Mouse (Mus musculus): ENCODE measurements around the gene Olfr794. TPM values are rescaled to one million over a fixed set of nuclear protein-coding genes. Genes with fewer than 3 reads are reported as not detected.

Olfr794 gene
- polyA plus RNA-seq (2014; fragmentation: Nextera tagmentation; extraction: Ambion mirVana), result not detected in 2 replicates

DNA sequence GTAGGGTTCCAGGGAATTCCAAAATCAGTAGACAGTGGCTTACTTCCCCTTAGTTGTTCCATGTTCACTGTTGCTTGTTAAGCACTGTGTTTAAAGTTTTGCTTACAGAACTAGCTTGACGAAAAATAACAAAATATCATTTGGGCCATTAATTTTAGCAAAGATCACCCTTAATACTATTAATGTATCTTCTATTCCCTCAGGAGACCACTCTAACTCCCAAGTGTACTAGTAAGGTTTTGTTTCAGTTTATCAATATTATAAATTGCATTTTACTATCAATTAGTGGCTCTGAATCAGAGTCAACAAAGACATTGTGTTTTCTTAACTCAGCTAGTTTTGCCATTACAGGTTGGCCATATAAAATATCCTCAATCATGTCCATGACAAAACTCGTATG, at the start of gene Olfr794:
Gene Olfr794 (plus strand): TSS at position 301 of the 400 bp plus-strand sequence.
- Histone ChIP-seq H3K27me3 (ENCODE audit: control insufficient read depth, insufficient read depth, low read length) (no peaks in the 10 kb centered on the region), H3K36me3 (ENCODE audit: control insufficient read depth, insufficient read depth, low read length) (no peaks in the 10 kb centered on the region), H3K4me1 (ENCODE audit: control insufficient read depth, insufficient read depth, low read length) (no peaks in the 10 kb centered on the region), H3K9me3 (ENCODE audit: control insufficient read depth, low read depth, low read length) (no peaks in the 10 kb centered on the region), H3K27ac (ENCODE audit: low read length) (no peak within 1 kb of the TSS), H3K4me3 (ENCODE audit: low read depth, low read length) (no peak within 1 kb of the TSS), H3K4me2 (replicated peaks; ENCODE audit: low read depth, low read length) (no peak within 1 kb of the TSS), H3K9ac (replicated peaks; ENCODE audit: low read depth, low read length) (no peak within 1 kb of the TSS)
- no peak for ATAC-seq (ENCODE audit: insufficient number of reproducible peaks, insufficient read depth, low FRiP score, low read depth)
- WGBS, result 63% methylated on average over 2 of the region's 2 CpGs

DNA sequence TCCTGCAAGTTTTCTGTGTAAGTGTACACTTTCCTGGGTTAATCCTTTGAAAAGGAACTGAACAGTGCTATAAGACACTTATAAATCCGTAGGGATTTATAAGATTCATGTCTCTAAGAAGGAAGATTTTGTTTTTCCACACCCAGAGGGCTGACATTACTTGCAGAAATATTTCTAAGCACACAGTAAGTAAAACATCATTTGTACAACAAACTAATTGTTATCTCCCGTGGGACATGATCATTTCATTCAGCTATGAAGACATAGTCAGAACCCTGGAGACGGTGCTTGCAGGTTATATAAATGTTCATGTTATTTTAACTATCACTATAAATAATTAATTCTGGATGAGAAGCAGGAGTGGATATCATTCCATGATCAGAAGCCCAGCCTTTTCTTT, 46.0 kb upstream of the Olfr794 start, which contains the start of gene Olfr791:
Gene Olfr791 (plus strand): TSS at position 301 of the 400 bp plus-strand sequence.
- Histone ChIP-seq H3K4me1 (ENCODE audit: control insufficient read depth, insufficient read depth, low read length) (no peaks in the 10 kb centered on the region), H3K4me2 (replicated peaks; ENCODE audit: low read depth, low read length) (no peak within 1 kb of the TSS), H3K36me3 (ENCODE audit: control insufficient read depth, insufficient read depth, low read length) (no peaks in the 10 kb centered on the region), H3K9ac (replicated peaks; ENCODE audit: low read depth, low read length) (no peak within 1 kb of the TSS), H3K27ac (ENCODE audit: low read length) (no peak within 1 kb of the TSS), H3K9me3 (ENCODE audit: control insufficient read depth, low read depth, low read length) (no peaks in the 10 kb centered on the region), H3K4me3 (ENCODE audit: low read depth, low read length) (no peak within 1 kb of the TSS), H3K27me3 (ENCODE audit: control insufficient read depth, insufficient read depth, low read length) (no peaks in the 10 kb centered on the region)
- no peak for ATAC-seq (ENCODE audit: insufficient number of reproducible peaks, insufficient read depth, low FRiP score, low read depth)
- 67% methylated on average over 3 of the region's 3 CpGs for WGBS

DNA sequence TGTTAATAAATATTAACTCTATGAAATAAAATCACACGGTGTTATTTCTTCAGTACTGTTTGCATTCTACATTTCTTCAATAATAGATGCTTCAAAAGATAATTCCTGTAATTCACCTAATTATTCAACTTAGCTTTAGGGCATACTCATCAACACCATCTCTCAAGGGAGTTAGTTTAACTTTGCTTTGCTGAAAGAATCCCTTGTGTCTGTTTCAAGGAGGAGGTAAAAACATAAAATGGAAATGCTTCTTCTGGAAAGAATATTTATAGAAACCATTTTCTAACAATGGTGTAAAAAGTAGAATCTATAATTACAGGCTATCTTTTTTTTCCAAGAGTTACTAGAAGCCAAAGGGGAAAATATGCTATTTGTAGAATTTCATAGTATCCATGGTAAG, 28.6 kb upstream of the Olfr794 start, which contains the start of gene Olfr792:
Gene Olfr792 (plus strand): TSS at position 301 of the 400 bp plus-strand sequence.
- no peaks in the 10 kb centered on the region for H3K36me3 ChIP-seq (ENCODE audit: control insufficient read depth, insufficient read depth, low read length)
- no peak within 1 kb of the TSS for H3K9ac ChIP-seq (replicated peaks; ENCODE audit: low read depth, low read length)
- no peak within 1 kb of the TSS for H3K4me3 ChIP-seq (ENCODE audit: low read depth, low read length)
- no peak within 1 kb of the TSS for H3K4me2 ChIP-seq (replicated peaks; ENCODE audit: low read depth, low read length)
- ATAC-seq (ENCODE audit: insufficient number of reproducible peaks, insufficient read depth, low FRiP score, low read depth), result no peak
- no peaks in the 10 kb centered on the region for H3K27me3 ChIP-seq (ENCODE audit: control insufficient read depth, insufficient read depth, low read length)
- 76% methylated on average over 1 of the region's 1 CpGs for WGBS
- H3K27ac ChIP-seq (ENCODE audit: low read length), result no peak within 1 kb of the TSS
- no peaks in the 10 kb centered on the region for H3K4me1 ChIP-seq (ENCODE audit: control insufficient read depth, insufficient read depth, low read length)
- H3K9me3 ChIP-seq (ENCODE audit: control insufficient read depth, low read depth, low read length), result no peaks in the 10 kb centered on the region

DNA sequence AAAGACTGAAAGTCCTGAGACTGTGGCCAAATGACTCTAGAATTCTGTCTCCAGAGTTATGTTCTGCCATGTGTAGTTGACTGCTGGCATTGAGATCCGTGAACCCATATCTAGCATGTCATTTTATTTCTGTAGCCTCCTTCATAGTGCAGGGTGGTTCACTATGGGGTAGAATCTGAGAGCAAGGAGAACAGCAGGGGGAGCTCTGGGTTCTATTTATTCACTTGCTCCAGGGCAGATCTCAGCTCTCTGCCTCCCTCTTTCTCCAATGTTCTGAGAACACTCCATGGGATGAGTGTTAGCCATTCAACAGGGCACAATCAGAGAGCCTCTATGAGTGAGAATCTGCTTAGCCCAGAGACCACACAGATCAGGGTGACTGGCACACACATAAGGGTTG, 18.1 kb upstream of the Olfr794 start:
- no peak overlapping the region for H3K9ac ChIP-seq (replicated peaks; ENCODE audit: low read depth, low read length)
- H3K36me3 ChIP-seq (ENCODE audit: control insufficient read depth, insufficient read depth, low read length), result no peaks in the 10 kb centered on the region
- H3K4me2 ChIP-seq (replicated peaks; ENCODE audit: low read depth, low read length), result no peak overlapping the region
- no peak overlapping the region for H3K27ac ChIP-seq (ENCODE audit: low read length)
- no peak overlapping the region for H3K4me3 ChIP-seq (ENCODE audit: low read depth, low read length)
- H3K4me1 ChIP-seq (ENCODE audit: control insufficient read depth, insufficient read depth, low read length), result no peaks in the 10 kb centered on the region
- no peaks in the 10 kb centered on the region for H3K27me3 ChIP-seq (ENCODE audit: control insufficient read depth, insufficient read depth, low read length)
- H3K9me3 ChIP-seq (ENCODE audit: control insufficient read depth, low read depth, low read length), result no peaks in the 10 kb centered on the region; the same call in 1 of the 2 replicates
- no peak for ATAC-seq (ENCODE audit: insufficient number of reproducible peaks, insufficient read depth, low FRiP score, low read depth)
- WGBS, result 54% methylated on average over 1 of the region's 1 CpGs

DNA sequence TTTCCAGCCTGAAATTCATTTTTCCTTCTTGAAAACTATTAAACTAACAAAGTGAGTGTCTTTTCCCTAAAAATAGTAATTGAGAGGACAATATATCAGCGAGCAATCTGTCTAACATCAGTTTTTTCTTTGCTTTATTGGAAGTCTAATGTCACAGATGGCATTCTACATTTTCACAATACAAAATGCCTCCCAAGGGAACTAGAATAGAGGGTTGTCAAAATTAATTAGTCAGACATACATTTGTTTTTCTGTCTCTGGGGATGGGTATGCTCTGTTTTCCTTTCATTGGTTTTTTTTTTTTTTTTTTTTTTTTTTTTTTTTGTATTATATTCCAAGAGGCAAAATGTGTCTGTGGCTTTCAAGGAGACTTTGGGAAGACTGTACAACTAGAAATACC, 9.6 kb downstream of the Olfr794 start:
- no peak for ATAC-seq (ENCODE audit: insufficient number of reproducible peaks, insufficient read depth, low FRiP score, low read depth)
- Histone ChIP-seq H3K27ac (ENCODE audit: low read length) (no peak overlapping the region), H3K4me3 (ENCODE audit: low read depth, low read length) (no peak overlapping the region), H3K9me3 (ENCODE audit: control insufficient read depth, low read depth, low read length) (no peaks in the 10 kb centered on the region), H3K36me3 (ENCODE audit: control insufficient read depth, insufficient read depth, low read length) (no peaks in the 10 kb centered on the region), H3K4me2 (replicated peaks; ENCODE audit: low read depth, low read length) (no peak overlapping the region), H3K27me3 (ENCODE audit: control insufficient read depth, insufficient read depth, low read length) (no peaks in the 10 kb centered on the region), H3K4me1 (ENCODE audit: control insufficient read depth, insufficient read depth, low read length) (no peaks in the 10 kb centered on the region), H3K9ac (replicated peaks; ENCODE audit: low read depth, low read length) (no peak overlapping the region)
- WGBS, result 68% methylated on average over 1 of the region's 1 CpGs

DNA sequence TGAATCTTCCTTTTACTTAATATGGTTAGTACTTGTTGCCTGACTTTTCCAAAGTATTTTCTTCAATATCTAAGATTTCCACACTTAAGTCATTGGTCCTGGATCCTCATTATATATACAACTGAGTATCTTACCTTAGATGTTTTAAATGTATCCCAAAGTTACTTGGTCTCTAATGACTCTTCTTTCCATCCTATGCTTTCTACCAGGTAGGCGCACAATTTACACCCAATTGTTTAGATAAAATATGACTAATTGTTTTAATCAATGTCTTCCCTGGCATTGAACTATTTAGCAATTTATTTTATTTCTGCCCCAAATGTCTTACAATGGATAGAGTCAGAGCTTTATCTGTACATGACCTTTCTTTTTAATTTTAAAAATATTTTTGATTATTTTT, 45.0 kb downstream of the Olfr794 start, which contains the start of gene Olfr796:
Gene Olfr796 (minus strand): TSS at position 101 of the 400 bp plus-strand sequence.
- no peaks in the 10 kb centered on the region for H3K9me3 ChIP-seq (ENCODE audit: control insufficient read depth, low read depth, low read length)
- no peaks in the 10 kb centered on the region for H3K36me3 ChIP-seq (ENCODE audit: control insufficient read depth, insufficient read depth, low read length)
- no peaks in the 10 kb centered on the region for H3K4me1 ChIP-seq (ENCODE audit: control insufficient read depth, insufficient read depth, low read length)
- H3K27me3 ChIP-seq (ENCODE audit: control insufficient read depth, insufficient read depth, low read length), result no peaks in the 10 kb centered on the region
- H3K9ac ChIP-seq (replicated peaks; ENCODE audit: low read depth, low read length), result no peak within 1 kb of the TSS
- no peak within 1 kb of the TSS for H3K4me2 ChIP-seq (replicated peaks; ENCODE audit: low read depth, low read length)
- H3K4me3 ChIP-seq (ENCODE audit: low read depth, low read length), result no peak within 1 kb of the TSS
- ATAC-seq (ENCODE audit: insufficient number of reproducible peaks, insufficient read depth, low FRiP score, low read depth), result no peak
- 78% methylated on average over 1 of the region's 1 CpGs for WGBS
- no peak within 1 kb of the TSS for H3K27ac ChIP-seq (ENCODE audit: low read length)

DNA sequence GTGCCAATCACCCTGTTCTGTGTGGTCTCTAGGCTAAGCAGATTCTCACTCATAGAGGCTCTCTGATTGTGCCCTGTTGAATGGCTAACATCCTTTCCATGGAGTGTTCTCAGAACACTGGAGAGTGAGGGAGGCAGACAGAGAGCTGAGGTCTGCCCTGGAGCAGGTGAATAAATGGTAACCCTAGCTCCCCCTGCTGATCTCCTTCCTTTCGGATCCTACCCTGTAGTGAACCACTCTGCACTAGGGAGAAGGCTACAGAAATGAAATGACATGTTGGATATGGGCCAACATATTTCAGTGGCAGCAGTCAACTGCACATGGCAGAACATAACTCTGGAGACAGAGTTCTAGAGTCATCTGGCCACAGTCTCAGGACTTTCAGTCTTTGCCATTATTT, 54.3 kb downstream of the Olfr794 start:
- WGBS, result 27% methylated on average over 1 of the region's 1 CpGs
- no peaks in the 10 kb centered on the region for H3K4me1 ChIP-seq (ENCODE audit: control insufficient read depth, insufficient read depth, low read length)
- H3K36me3 ChIP-seq (ENCODE audit: control insufficient read depth, insufficient read depth, low read length), result no peaks in the 10 kb centered on the region
- ATAC-seq (ENCODE audit: insufficient number of reproducible peaks, insufficient read depth, low FRiP score, low read depth), result no peak
- no peak overlapping the region for H3K27ac ChIP-seq (ENCODE audit: low read length)
- no peaks in the 10 kb centered on the region for H3K27me3 ChIP-seq (ENCODE audit: control insufficient read depth, insufficient read depth, low read length)
- H3K4me2 ChIP-seq (replicated peaks; ENCODE audit: low read depth, low read length), result no peak overlapping the region
- H3K4me3 ChIP-seq (ENCODE audit: low read depth, low read length), result no peak overlapping the region
- no peaks in the 10 kb centered on the region for H3K9me3 ChIP-seq (ENCODE audit: control insufficient read depth, low read depth, low read length)
- H3K9ac ChIP-seq (replicated peaks; ENCODE audit: low read depth, low read length), result no peak overlapping the region

Small RNA genes within 50 kb of the gene (microRNA-seq; reads per million reads assigned to microRNA genes)
- not detected for gene Gm23252

Other genes with a start within 250 kb of the Olfr794 start
- not detected in 2 replicates for gene Olfr780, start 249.5 kb upstream of the Olfr794 start, polyA plus RNA-seq (2014; fragmentation: Nextera tagmentation; extraction: Ambion mirVana)
- not detected in 2 replicates for gene Olfr781, start 238.8 kb upstream of the Olfr794 start, polyA plus RNA-seq (2014; fragmentation: Nextera tagmentation; extraction: Ambion mirVana)
- gene Olfr782, start 218.8 kb upstream of the Olfr794 start, polyA plus RNA-seq (2014; fragmentation: Nextera tagmentation; extraction: Ambion mirVana), result not detected in 2 replicates
- gene Olfr784, start 183.6 kb upstream of the Olfr794 start, polyA plus RNA-seq (2014; fragmentation: Nextera tagmentation; extraction: Ambion mirVana), result 0.10 and 0.17 TPM in 2 replicates
- gene Olfr785, start 162.2 kb upstream of the Olfr794 start, polyA plus RNA-seq (2014; fragmentation: Nextera tagmentation; extraction: Ambion mirVana), result not detected in 2 replicates
- gene Olfr786, start 140.3 kb upstream of the Olfr794 start, polyA plus RNA-seq (2014; fragmentation: Nextera tagmentation; extraction: Ambion mirVana), result not detected in 2 replicates
- gene Olfr787, start 105.8 kb upstream of the Olfr794 start, polyA plus RNA-seq (2014; fragmentation: Nextera tagmentation; extraction: Ambion mirVana), result not detected in 2 replicates
- not detected in 2 replicates for gene Olfr788, start 96.7 kb upstream of the Olfr794 start, polyA plus RNA-seq (2014; fragmentation: Nextera tagmentation; extraction: Ambion mirVana)
- gene Olfr789, start 82.9 kb upstream of the Olfr794 start, polyA plus RNA-seq (2014; fragmentation: Nextera tagmentation; extraction: Ambion mirVana), result not detected in 2 replicates
- not detected in 2 replicates for gene Olfr790, start 69.2 kb upstream of the Olfr794 start, polyA plus RNA-seq (2014; fragmentation: Nextera tagmentation; extraction: Ambion mirVana)
- not detected in 2 replicates for gene Olfr791, start 45.9 kb upstream of the Olfr794 start, polyA plus RNA-seq (2014; fragmentation: Nextera tagmentation; extraction: Ambion mirVana)
- gene Olfr792, start 28.5 kb upstream of the Olfr794 start, polyA plus RNA-seq (2014; fragmentation: Nextera tagmentation; extraction: Ambion mirVana), result not detected in 2 replicates
- not detected in 2 replicates for gene Olfr796, start 44.9 kb downstream of the Olfr794 start, polyA plus RNA-seq (2014; fragmentation: Nextera tagmentation; extraction: Ambion mirVana)
- gene Olfr798, start 60.3 kb downstream of the Olfr794 start, polyA plus RNA-seq (2014; fragmentation: Nextera tagmentation; extraction: Ambion mirVana), result not detected in 2 replicates
- gene Olfr799, start 69.8 kb downstream of the Olfr794 start, polyA plus RNA-seq (2014; fragmentation: Nextera tagmentation; extraction: Ambion mirVana), result not detected in 2 replicates
- gene Olfr800, start 90.0 kb downstream of the Olfr794 start, polyA plus RNA-seq (2014; fragmentation: Nextera tagmentation; extraction: Ambion mirVana), result not detected in 2 replicates
- not detected in 2 replicates for gene Olfr801, start 106.2 kb downstream of the Olfr794 start, polyA plus RNA-seq (2014; fragmentation: Nextera tagmentation; extraction: Ambion mirVana)
- 0.06 TPM in 1 of 2 replicates, not detected in the other for gene Olfr802, start 120.5 kb downstream of the Olfr794 start, polyA plus RNA-seq (2014; fragmentation: Nextera tagmentation; extraction: Ambion mirVana)
- gene Olfr803, start 126.6 kb downstream of the Olfr794 start, polyA plus RNA-seq (2014; fragmentation: Nextera tagmentation; extraction: Ambion mirVana), result not detected in 2 replicates
- not detected in 2 replicates for gene Olfr804, start 135.6 kb downstream of the Olfr794 start, polyA plus RNA-seq (2014; fragmentation: Nextera tagmentation; extraction: Ambion mirVana)
- gene Olfr805, start 161.7 kb downstream of the Olfr794 start, polyA plus RNA-seq (2014; fragmentation: Nextera tagmentation; extraction: Ambion mirVana), result not detected in 2 replicates
- gene Olfr806, start 174.3 kb downstream of the Olfr794 start, polyA plus RNA-seq (2014; fragmentation: Nextera tagmentation; extraction: Ambion mirVana), result not detected in 2 replicates
- not detected in 2 replicates for gene Olfr807, start 190.1 kb downstream of the Olfr794 start, polyA plus RNA-seq (2014; fragmentation: Nextera tagmentation; extraction: Ambion mirVana)
- not detected in 2 replicates for gene Olfr808, start 197.8 kb downstream of the Olfr794 start, polyA plus RNA-seq (2014; fragmentation: Nextera tagmentation; extraction: Ambion mirVana)
- gene Olfr809, start 207.0 kb downstream of the Olfr794 start, polyA plus RNA-seq (2014; fragmentation: Nextera tagmentation; extraction: Ambion mirVana), result not detected in 2 replicates
- gene Olfr810, start 227.3 kb downstream of the Olfr794 start, polyA plus RNA-seq (2014; fragmentation: Nextera tagmentation; extraction: Ambion mirVana), result not detected in 2 replicates
- gene Olfr811, start 236.7 kb downstream of the Olfr794 start, polyA plus RNA-seq (2014; fragmentation: Nextera tagmentation; extraction: Ambion mirVana), result not detected in 2 replicates

All from stomach, embryonic 14.5 days (tissue).